Mouse (Mus musculus) CH12.LX (cell line): Measurements from ENCODE around the gene Rpl10-ps3.
A peak's percentile ranks its signal among the peaks of the same experiment; 100 is the strongest.

Source experiments
- CTCF ChIP-seq, 2 experiments: IDR thresholded peaks in 1 of 2; conservative IDR thresholded peaks in 1 of 2; 2 replicates each; pipeline ENCODE4 v1.5.1; 2011 to 2012; ENCODE audit warnings: low read depth in 2 of 2, low read length in 2 of 2, improper control_type of control experiment in 1 of 2, inconsistent platforms in 1 of 2, mild to moderate bottlenecking in 1 of 2, moderate library complexity in 1 of 2
- EP300 ChIP-seq: IDR thresholded peaks from 2 replicates; pipeline ENCODE4 v1.6.1; 2011; ENCODE audit warnings: low read length, improper control_type of control experiment
- ETS1 ChIP-seq: conservative IDR thresholded peaks from 2 replicates; pipeline ENCODE4 v1.6.1; 2012; ENCODE audit warnings: low read depth, mild to moderate bottlenecking, inconsistent platforms, low read length, improper control_type of control experiment, moderate library complexity
- JUN ChIP-seq: IDR thresholded peaks from 2 replicates; pipeline ENCODE4 v1.6.1; 2011; ENCODE audit warnings: low read depth, mild to moderate bottlenecking, low read length, improper control_type of control experiment, moderate library complexity; ENCODE audit not compliant: insufficient read depth
- KAT2A ChIP-seq: IDR thresholded peaks from 2 replicates; pipeline ENCODE4 v1.6.1; 2012; ENCODE audit warnings: low read length, improper control_type of control experiment, inconsistent platforms; ENCODE audit not compliant: insufficient replicate concordance
- MAFK ChIP-seq: IDR thresholded peaks from 2 replicates; pipeline ENCODE4 v1.6.1; 2011; ENCODE audit warnings: low read length, improper control_type of control experiment; ENCODE audit not compliant: insufficient replicate concordance
- MAX ChIP-seq: IDR thresholded peaks from 2 replicates; pipeline ENCODE4 v1.6.1; 2011; ENCODE audit warnings: low read length, improper control_type of control experiment
- MXI1 ChIP-seq: IDR thresholded peaks from 2 replicates; pipeline ENCODE4 v1.6.1; 2011; ENCODE audit warnings: mild to moderate bottlenecking, low read depth, low read length, improper control_type of control experiment
- NRF1 ChIP-seq: IDR thresholded peaks from 2 replicates; pipeline ENCODE4 v1.6.1; 2014; ENCODE audit warnings: low read depth, mild to moderate bottlenecking, inconsistent platforms, low read length, improper control_type of control experiment, moderate library complexity
- POLR2A ChIP-seq: IDR thresholded peaks from 2 replicates; pipeline ENCODE4 v1.6.1; 2011; ENCODE audit warnings: low read depth, mild to moderate bottlenecking, improper control_type of control experiment, low read length
- TBP ChIP-seq: conservative IDR thresholded peaks from 2 replicates; pipeline ENCODE4 v1.6.1; 2011; ENCODE audit warnings: low read depth, low read length, improper control_type of control experiment
- USF2 ChIP-seq: conservative IDR thresholded peaks from 2 replicates; pipeline ENCODE4 v1.6.1; 2011; ENCODE audit warnings: low read depth, low read length, improper control_type of control experiment
- ZC3H11A ChIP-seq: IDR thresholded peaks from 2 replicates; pipeline ENCODE4 v1.6.1; 2012; ENCODE audit warnings: low read depth, mild to moderate bottlenecking, inconsistent platforms, low read length, improper control_type of control experiment
- ZNF384 ChIP-seq: IDR thresholded peaks from 2 replicates; pipeline ENCODE4 v1.6.1; 2012; ENCODE audit warnings: low read depth, low read length, improper control_type of control experiment, inconsistent platforms

DNA sequence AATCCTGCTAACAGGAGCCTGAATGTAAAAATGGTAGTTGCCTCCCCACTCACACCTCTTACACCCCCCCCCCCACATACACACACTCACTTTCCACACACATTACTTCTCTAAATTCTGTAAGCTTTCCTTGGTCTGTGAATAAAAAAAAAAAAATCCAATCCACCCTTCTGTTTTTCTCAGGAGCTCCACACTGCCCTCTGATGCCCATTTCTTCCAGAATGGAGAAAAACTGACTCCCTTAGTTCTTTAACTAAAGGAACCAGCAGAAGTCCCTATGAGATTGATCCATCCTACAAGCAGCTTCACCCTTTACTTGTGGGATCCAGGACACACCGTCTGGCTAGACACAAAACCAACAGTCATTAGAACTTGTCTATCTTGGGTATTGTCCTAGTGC, 24.0 kb downstream of the Rpl10-ps3 start:
- TF ChIP-seq ZC3H11A (no peak), JUN (no peak), TBP (no peak), CTCF (conservative IDR thresholded peaks at IDR 0.05 in 1 of 2, IDR thresholded peaks at IDR 0.05 in 1 of 2; ENCODE audit: low read depth in 2 of 2, low read length in 2 of 2) (peak in 1 of 2 experiments; percentile 14; a peak in 1 of 4 replicates), MAX (no peak), KAT2A (no peak), POLR2A (no peak), MXI1 (no peak), ETS1 (no peak), USF2 (no peak), NRF1 (no peak), MAFK (no peak), ZNF384 (peak; percentile 43; the same call in 1 of the 2 replicates), EP300 (no peak)
